Mouse (Mus musculus): Measurements from ENCODE around the gene Ccnl1.
A peak's percentile ranks its signal among the peaks of the same experiment; 100 is the strongest.

Gene Ccnl1

GRCm38 (mm10) chr3:65958840-65959185 lies 764 bp upstream of the Ccnl1 start:
- DNase-seq = peak; percentile 44

- DNase-seq = peak; percentile 78 to 82
These were observed 563 bp downstream of the Ccnl1 start for GRCm38 (mm10) chr3:65957271-65958101.

GRCm38 (mm10) chr3:65954499-65955391 lies 3.3 kb downstream of the Ccnl1 start:
- DNase-seq = no peak

- peak; percentile 46 to 78 for DNase-seq
These were observed 7.2 kb downstream of the Ccnl1 start for GRCm38 (mm10) chr3:65950831-65951365.

- DNase-seq = no peak
These were observed 7.7 kb downstream of the Ccnl1 start for GRCm38 (mm10) chr3:65950304-65950703.

GRCm38 (mm10) chr3:65945277-65945932 lies 12.6 kb downstream of the Ccnl1 start:
- DNase-seq = no peak

GRCm38 (mm10) chr3:65944713-65945112 lies 13.3 kb downstream of the Ccnl1 start:
- no peak for DNase-seq

GRCm38 (mm10) chr3:65943453-65943852 lies 14.6 kb downstream of the Ccnl1 start:
- no peak for DNase-seq

GRCm38 (mm10) chr3:65941052-65941451 lies 17.0 kb downstream of the Ccnl1 start:
- DNase-seq = no peak

- peak in 1 of 2 experiments; percentile 47 for DNase-seq
These were observed 19.8 kb downstream of the Ccnl1 start for GRCm38 (mm10) chr3:65938211-65938610.

- DNase-seq = peak; percentile 42 to 51
These were observed 21.7 kb downstream of the Ccnl1 start for GRCm38 (mm10) chr3:65936384-65936783.

- DNase-seq = no peak
These were observed 22.9 kb downstream of the Ccnl1 start for GRCm38 (mm10) chr3:65935153-65935552.

- DNase-seq = peak; percentile 63 to 70
These were observed 24.3 kb downstream of the Ccnl1 start for GRCm38 (mm10) chr3:65933726-65934125.

- DNase-seq = no peak
These were observed 26.5 kb downstream of the Ccnl1 start for GRCm38 (mm10) chr3:65931542-65931941.

- peak; percentile 45 to 55 for DNase-seq
These were observed 27.4 kb downstream of the Ccnl1 start for GRCm38 (mm10) chr3:65930636-65931035.

- DNase-seq = peak; percentile 86 to 89
These were observed 28.0 kb downstream of the Ccnl1 start for GRCm38 (mm10) chr3:65929821-65930633.

- peak; percentile 74 to 84 for DNase-seq
These were observed 28.7 kb downstream of the Ccnl1 start for GRCm38 (mm10) chr3:65929304-65929783.

GRCm38 (mm10) chr3:65928614-65929272 lies 29.3 kb downstream of the Ccnl1 start:
- DNase-seq = no peak

GRCm38 (mm10) chr3:65927685-65928084 lies 30.4 kb downstream of the Ccnl1 start:
- peak; percentile 58 to 71 for DNase-seq

- no peak for DNase-seq
These were observed 30.9 kb downstream of the Ccnl1 start for GRCm38 (mm10) chr3:65927101-65927501.

GRCm38 (mm10) chr3:65926426-65926825 lies 31.6 kb downstream of the Ccnl1 start:
- DNase-seq = no peak

Data from cerebellum, postnatal 14 days (tissue).